24 mouse cellular contexts compared by ENCODE assay signal in the genomic region with DNA sequence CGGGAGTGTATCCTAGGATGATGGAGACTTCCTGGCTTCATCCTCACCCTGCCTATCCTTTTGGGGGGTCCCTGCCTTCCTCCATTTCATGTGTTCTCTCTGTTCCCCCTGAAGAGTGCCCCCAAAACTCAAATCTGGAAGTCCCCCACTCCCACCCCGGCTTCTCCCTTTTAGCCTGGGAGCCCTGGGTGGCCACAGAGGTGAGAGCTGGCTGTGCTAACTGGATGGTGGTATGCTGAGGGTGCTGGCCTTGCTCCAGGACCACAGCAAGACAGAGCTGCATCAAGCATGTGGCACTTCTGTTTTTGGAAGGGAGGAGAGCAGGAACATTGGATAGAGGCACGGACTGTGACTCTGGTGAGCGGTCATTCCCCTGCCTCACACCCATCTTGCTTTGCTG. TPM values are rescaled to one million over a fixed set of nuclear protein-coding genes. Genes with fewer than 3 reads are reported as not detected.
DNase-seq lines count a peak whose midpoint lies in the region; ATAC-seq and TF ChIP-seq lines count a peak whose summit lies in the region.
"Had no signal": no experiment of that assay in that cellular context is flagged by ENCODE, and none has a peak within 500 bp of the region (broad histone marks: within the 10 kb centered on the region; RNA-seq: fewer than 3 reads in every experiment).

No protein-coding gene starts in this region.

- no peak overlapping the region for H3K4me3 ChIP-seq in heart, embryonic 11.5 days (ENCODE audit: low read depth, low read length)
- no peak overlapping the region for H3K4me3 ChIP-seq in kidney, adult 2 months (ENCODE audit: insufficient read depth, low read depth, low read length)
- H3K4me3 ChIP-seq in stomach, embryonic 14.5 days (ENCODE audit: low read depth, low read length) = no peak overlapping the region
- H3K4me3 ChIP-seq in forebrain, postnatal 0 days (ENCODE audit: low read depth, low read length) = no peak overlapping the region
- H3K4me3 ChIP-seq: forebrain, embryonic 10.5 days; hindbrain, embryonic 12.5 days; limb, embryonic 13.5 days; liver, embryonic 13.5 days had no signal

- 63% methylated on average over 4 of the region's 4 CpGs for WGBS in heart, embryonic 11.5 days (ENCODE audit: insufficient replicate concordance)
- 66% methylated on average over 4 of the region's 4 CpGs for WGBS in kidney, adult 2 months
- WGBS in stomach, embryonic 14.5 days = 55% methylated on average over 4 of the region's 4 CpGs
- 74% methylated on average over 4 of the region's 4 CpGs for WGBS in forebrain, postnatal 0 days

- no peak for DNase-seq in heart, adult 18-20 months
- DNase-seq in kidney, adult 2 months = no peak
- DNase-seq in kidney, postnatal 25 days = no peak
- DNase-seq in forebrain, postnatal 0 days = no peak
- DNase-seq in yolk sac, embryonic 10.5 days (ENCODE audit: low spot score) = no peak
- DNase-seq: adrenal gland, postnatal 36 days; cerebellum, adult 9-10 months; gastrocnemius, postnatal 36 days; kidney, postnatal 4 days; liver, embryonic 13.5 days; right cerebral cortex, postnatal 14 days; thymus, postnatal 25 days had no signal

- 0 out of 2 replicates have a peak overlapping the region, but pooled peaks have one; percentile 7 for H3K9ac ChIP-seq in heart, embryonic 11.5 days (ENCODE audit: low read depth, low read length)
- no peak overlapping the region for H3K9ac ChIP-seq in stomach, embryonic 14.5 days (replicated peaks; ENCODE audit: low read depth, low read length)
- H3K9ac ChIP-seq in forebrain, postnatal 0 days = no peak overlapping the region
- H3K9ac ChIP-seq: hindbrain, embryonic 12.5 days; limb, embryonic 13.5 days; liver, embryonic 13.5 days; lung, embryonic 14.5 days had no signal

- no peak for TF ChIP-seq CTCF in kidney, adult 2 months (conservative IDR thresholded peaks at IDR 0.05; ENCODE audit: insufficient read depth, insufficient read length, low read depth, low read length)
- no peak for TF ChIP-seq CTCF in forebrain, postnatal 0 days (IDR thresholded peaks at IDR 0.05; ENCODE audit: low read depth)

- ATAC-seq in heart, embryonic 11.5 days (replicated peaks; ENCODE audit: insufficient number of reproducible peaks, low FRiP score, low TSS enrichment) = no peak
- ATAC-seq in granulocyte monocyte progenitor cell, adult 5-6 weeks (replicated peaks; ENCODE audit: poor library complexity, severe bottlenecking) = 0 out of 2 replicates have a peak, but pooled peaks have one; percentile 20
- ATAC-seq in stomach, embryonic 14.5 days (ENCODE audit: insufficient number of reproducible peaks, insufficient read depth, low FRiP score, low read depth) = no peak
- ATAC-seq in forebrain, postnatal 0 days = no peak
- ATAC-seq: forebrain, embryonic 16.5 days; Patski had no signal

- no peak overlapping the region for H3K4me2 ChIP-seq in heart, embryonic 11.5 days
- H3K4me2 ChIP-seq in stomach, embryonic 14.5 days (replicated peaks; ENCODE audit: low read depth, low read length) = no peak overlapping the region
- no peak overlapping the region for H3K4me2 ChIP-seq in forebrain, postnatal 0 days (ENCODE audit: low read depth)
- H3K4me2 ChIP-seq: hindbrain, embryonic 12.5 days; limb, embryonic 13.5 days; liver, embryonic 13.5 days; lung, embryonic 14.5 days; midbrain, embryonic 11.5 days had no signal

- peaks cover 24% of the 10 kb centered on the region for H3K4me1 ChIP-seq in heart, embryonic 11.5 days (ENCODE audit: control insufficient read depth, insufficient read depth, low read length)
- H3K4me1 ChIP-seq in kidney, adult 2 months (ENCODE audit: control insufficient read depth, insufficient read depth, low read length) = peaks cover 4% of the 10 kb centered on the region; the same call in 1 of the 2 replicates
- peaks cover 27% of the 10 kb centered on the region for H3K4me1 ChIP-seq in stomach, embryonic 14.5 days (ENCODE audit: control insufficient read depth, insufficient read depth, low read length)
- no peaks in the 10 kb centered on the region for H3K4me1 ChIP-seq in forebrain, postnatal 0 days (ENCODE audit: insufficient read depth)
- H3K4me1 ChIP-seq: hindbrain, embryonic 12.5 days; liver, embryonic 13.5 days had no signal

- H3K27ac ChIP-seq in heart, embryonic 11.5 days (ENCODE audit: low read depth, low read length) = no peak overlapping the region
- H3K27ac ChIP-seq in kidney, adult 2 months (ENCODE audit: insufficient read depth, low read depth, low read length) = peak overlapping the region; percentile 12; the same call in 1 of the 2 replicates
- H3K27ac ChIP-seq in stomach, embryonic 14.5 days (ENCODE audit: low read length) = peak overlapping the region; percentile 61; the same call in 1 of the 2 replicates
- no peak overlapping the region for H3K27ac ChIP-seq in forebrain, postnatal 0 days (ENCODE audit: low read depth, low read length)
- H3K27ac ChIP-seq: forebrain, embryonic 10.5 days; hindbrain, embryonic 12.5 days; limb, embryonic 13.5 days; liver, embryonic 13.5 days had no signal

- H3K36me3 ChIP-seq in heart, embryonic 11.5 days (ENCODE audit: control insufficient read depth, insufficient read depth, low read length) = no peaks in the 10 kb centered on the region
- H3K36me3 ChIP-seq in kidney, adult 2 months (ENCODE audit: control insufficient read depth, insufficient read depth, low read length) = no peaks in the 10 kb centered on the region
- H3K36me3 ChIP-seq in stomach, embryonic 14.5 days (ENCODE audit: control insufficient read depth, insufficient read depth, low read length) = no peaks in the 10 kb centered on the region
- no peaks in the 10 kb centered on the region for H3K36me3 ChIP-seq in forebrain, postnatal 0 days (ENCODE audit: insufficient read depth)
- H3K36me3 ChIP-seq: forebrain, embryonic 10.5 days; G1E; hindbrain, embryonic 12.5 days; limb, embryonic 13.5 days; liver, embryonic 13.5 days had no signal

- H3K9me3 ChIP-seq in heart, embryonic 11.5 days (replicated peaks; ENCODE audit: control insufficient read depth, low read length) = no peaks in the 10 kb centered on the region
- H3K9me3 ChIP-seq in stomach, embryonic 14.5 days (ENCODE audit: control insufficient read depth, low read depth, low read length) = no peaks in the 10 kb centered on the region
- H3K9me3 ChIP-seq in forebrain, postnatal 0 days (ENCODE audit: low read length) = no peaks in the 10 kb centered on the region
- H3K9me3 ChIP-seq: forebrain, embryonic 10.5 days; hindbrain, embryonic 12.5 days; limb, embryonic 13.5 days; liver, embryonic 13.5 days had no signal

- TF ChIP-seq POLR2A in kidney, adult 2 months (IDR thresholded peaks at IDR 0.05; ENCODE audit: low read depth, low read length) = no peak

- peaks cover 16% of the 10 kb centered on the region for H3K27me3 ChIP-seq in heart, embryonic 11.5 days (ENCODE audit: control insufficient read depth, insufficient read depth, low read length)
- H3K27me3 ChIP-seq in kidney, adult 2 months (replicated peaks; ENCODE audit: control insufficient read depth, insufficient read depth, low read length) = no peaks in the 10 kb centered on the region
- no peaks in the 10 kb centered on the region for H3K27me3 ChIP-seq in stomach, embryonic 14.5 days (ENCODE audit: control insufficient read depth, insufficient read depth, low read length)
- no peaks in the 10 kb centered on the region for H3K27me3 ChIP-seq in forebrain, postnatal 0 days (ENCODE audit: insufficient read depth, low read length)
- H3K27me3 ChIP-seq: hindbrain, embryonic 12.5 days; liver, embryonic 13.5 days; Patski had no signal

RNA-seq across cellular contexts. Expression of a gene that starts 4.2 kb away (rescaled TPM):
- polyA plus RNA-seq in heart, embryonic 11.5 days (2014; fragmentation: Nextera tagmentation; extraction: Ambion mirVana) = 2.5 and 2.8 TPM in 2 replicates
- 1 to 10 TPM; 2.0 to 3.2 TPM for total RNA-seq in heart, adult 18-20 months (2021)
- 14.2 and 14.7 TPM in 2 replicates for polyA plus RNA-seq in kidney, adult 2 months (2012; rRNA removed)
- total RNA-seq in granulocyte monocyte progenitor cell, adult 5-6 weeks (2014; fragmentation: Nextera tagmentation) = 3.2 and 4.2 TPM in 2 replicates
- total RNA-seq in granulocyte monocyte progenitor cell, adult 5-6 weeks (2017) = 1.2 and 1.3 TPM in 2 replicates
- polyA plus RNA-seq in stomach, embryonic 14.5 days (2014; fragmentation: Nextera tagmentation; extraction: Ambion mirVana) = 2.4 and 4.0 TPM in 2 replicates
- 0.29 TPM in 1 of 2 replicates, not detected in the other for total RNA-seq in forebrain, postnatal 0 days (2014; rRNA removed)
- 0.16 and 0.23 TPM in 2 replicates for polyA plus RNA-seq in forebrain, postnatal 0 days (2015; fragmentation: Nextera tagmentation; extraction: Ambion mirVana)
- total RNA-seq: CH12.LX had no signal
- polyA plus RNA-seq: G1E; midbrain, embryonic 11.5 days had no signal

RNA-seq across cellular contexts. Expression of a gene that starts 45.1 kb away (rescaled TPM):
- 23.8 and 25.8 TPM in 2 replicates for polyA plus RNA-seq in heart, embryonic 11.5 days (2014; fragmentation: Nextera tagmentation; extraction: Ambion mirVana)
- total RNA-seq in heart, adult 18-20 months (2021) = 1 to 10 TPM; 1.9 to 4.1 TPM
- 50.9 and 57.3 TPM in 2 replicates for polyA plus RNA-seq in kidney, adult 2 months (2012; rRNA removed)
- total RNA-seq in granulocyte monocyte progenitor cell, adult 5-6 weeks (2014; fragmentation: Nextera tagmentation) = 0.21 and 0.67 TPM in 2 replicates
- 0.39 TPM in 1 of 2 replicates, not detected in the other for total RNA-seq in granulocyte monocyte progenitor cell, adult 5-6 weeks (2017)
- 131 and 148 TPM in 2 replicates for polyA plus RNA-seq in stomach, embryonic 14.5 days (2014; fragmentation: Nextera tagmentation; extraction: Ambion mirVana)
- 0.29 and 0.31 TPM in 2 replicates for total RNA-seq in forebrain, postnatal 0 days (2014; rRNA removed)
- 0.24 and 0.47 TPM in 2 replicates for polyA plus RNA-seq in forebrain, postnatal 0 days (2015; fragmentation: Nextera tagmentation; extraction: Ambion mirVana)

Comparison
In these comparisons a context has a peak if more than half of its experiments do, and no peak if none do; other contexts are left out.
1. H3K27ac ChIP-seq: peak in kidney, adult 2 months (single experiment) and stomach, embryonic 14.5 days (single experiment); none in heart, embryonic 11.5 days (single experiment) and forebrain, postnatal 0 days (single experiment).
2. RNA of a gene that starts 45.1 kb away (polyA plus RNA-seq): 131 to 148 TPM in stomach, embryonic 14.5 days, 50.9 to 57.3 TPM in kidney, adult 2 months and 23.8 to 25.8 TPM in heart, embryonic 11.5 days; 0.24 to 0.47 TPM in forebrain, postnatal 0 days; every median in the first group is over 10 times any median in the second.